Mouse (Mus musculus): ENCODE measurements around the gene Eda. TPM values are rescaled to one million over a fixed set of nuclear protein-coding genes. Genes with fewer than 3 reads are reported as not detected.
"Not testable (repeated sequence)": the region's sequence is repeated elsewhere in the genome, so short reads cannot be mapped to it uniquely, and the experiment has no call there.

Eda gene
- polyA plus RNA-seq, 1 experiment from 2014 or later: 2.0 TPM

DNA sequence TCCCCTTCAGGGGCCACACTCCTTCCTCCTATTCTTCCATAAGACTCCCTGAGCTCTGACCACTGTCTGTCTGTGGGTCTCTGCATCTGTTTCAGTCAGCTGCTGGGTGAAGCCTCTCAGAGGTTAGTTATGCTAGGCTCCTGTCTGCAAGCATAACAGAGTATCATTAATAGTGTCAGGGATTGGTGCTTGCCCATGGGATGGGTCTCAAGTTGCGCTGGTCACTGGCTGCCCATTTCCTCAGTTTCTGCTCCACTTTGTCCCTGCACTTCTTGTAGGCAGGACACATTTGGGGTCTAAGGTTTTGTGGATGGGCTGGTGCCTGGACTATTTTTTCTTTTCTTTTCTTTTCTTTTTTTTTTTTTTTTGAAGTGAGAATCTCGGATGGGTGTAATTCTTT is 467.2 kb downstream of the Eda start, which contains the start of gene Awat2:
Awat2 (minus strand) TSS at position 101 of the 400 bp plus-strand sequence.
- 98% methylated on average over 2 of the region's 2 CpGs for WGBS
- H3K4me3 ChIP-seq; H3K4me1 ChIP-seq; H3K9me3 ChIP-seq; H3K27ac ChIP-seq; H3K36me3 ChIP-seq; H3K4me2 ChIP-seq (replicated peaks); H3K9ac ChIP-seq; H3K27me3 ChIP-seq (replicated peaks); ATAC-seq (ENCODE audit: low FRiP score, low read depth): not testable (repeated sequence)

DNA sequence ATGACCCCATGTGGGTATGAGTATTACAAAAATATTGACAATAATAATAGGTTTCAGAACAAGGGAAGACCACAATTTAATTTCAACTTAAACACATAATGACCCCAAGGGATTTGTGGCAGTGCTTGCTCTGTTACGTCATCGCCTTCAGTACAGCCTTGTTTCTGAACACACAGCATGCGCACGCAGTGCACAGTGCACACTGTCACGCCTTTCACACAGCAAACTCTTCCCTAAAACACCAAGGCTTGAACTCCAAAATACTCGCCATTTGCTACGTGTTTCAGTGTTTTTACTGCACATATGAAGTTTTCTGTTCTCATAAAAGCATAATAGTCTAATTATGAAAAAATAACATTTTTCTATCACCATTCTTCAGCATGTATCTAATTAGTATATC is 468.1 kb downstream of the Eda start:
- no peaks in the 10 kb centered on the region for H3K9me3 ChIP-seq
- no peaks in the 10 kb centered on the region; the same call in 1 of the 2 replicates for H3K27me3 ChIP-seq (replicated peaks)
- H3K4me1 ChIP-seq: no peaks in the 10 kb centered on the region
- ATAC-seq (ENCODE audit: low FRiP score, low read depth): no peak
- no peaks in the 10 kb centered on the region for H3K36me3 ChIP-seq
- H3K9ac ChIP-seq: no peak overlapping the region
- H3K4me2 ChIP-seq (replicated peaks): no peak overlapping the region
- 92% methylated on average over 7 of the region's 7 CpGs for WGBS
- H3K4me3 ChIP-seq: no peak overlapping the region
- H3K27ac ChIP-seq: no peak overlapping the region

MicroRNAs within 50 kb of the gene (microRNA counts, 519-probe panel; counts per million panel counts)
- 3,132 counts per million, percentile 71 among the panel's probes with 10 or more counts for microRNA mmu-miR-676

Small RNAs within 50 kb of the gene (microRNA-seq; reads per million reads assigned to microRNA genes)
- gene Mir676: 882 reads per million, percentile 77 among the genes with 10 or more reads in this experiment

Other genes with a start within 250 kb of the Eda start
- 0.89 and 1.1 TPM in 2 replicates for gene Tmem28, start 154.6 kb upstream of the Eda start, polyA plus RNA-seq (2016; fragmentation: Nextera tagmentation; extraction: Ambion mirVana)